Mouse (Mus musculus) layer of hippocampus, adult 8-10 months (tissue): ENCODE results near the gene Vmn1r172. TPM values are rescaled to one million over a fixed set of nuclear protein-coding genes. Genes with fewer than 3 reads are reported as not detected.
"Not testable (repeated sequence)": the region's sequence is repeated elsewhere in the genome, so short reads cannot be mapped to it uniquely, and the experiment has no call there.

ENCODE experiments used
- DNase-seq, 2 experiments: peaks; one replicate each; pipeline ENCODE4 v3.0.0; 2022; ENCODE audit warnings: low spot score in 2 of 2
- total RNA-seq, 4 experiments: library from RNA; stranded (reverse); gene quantifications; 2 replicates each; pipeline ENCODE4 v1.2.4; 2022

Gene Vmn1r172
- not detected for total RNA-seq

DNA sequence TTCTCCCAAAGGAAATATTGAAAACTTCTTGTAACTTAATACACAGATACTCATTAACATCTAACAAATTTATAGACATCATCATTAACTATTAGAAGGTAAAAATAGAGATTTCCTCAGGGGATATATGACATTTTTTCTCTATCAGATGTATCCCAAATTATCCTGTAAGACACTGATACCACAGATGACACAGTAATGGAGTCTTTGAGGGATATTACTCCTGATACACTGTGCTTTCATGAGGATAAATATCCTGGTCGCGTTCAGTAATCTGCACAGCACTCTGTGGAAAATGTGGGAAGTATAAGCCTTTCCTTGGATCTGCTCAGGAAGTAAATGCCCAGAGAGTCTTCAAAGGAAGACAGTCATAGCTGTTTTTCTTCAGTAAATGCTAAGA is at the start of gene Vmn1r172:
Gene Vmn1r172 (plus strand): TSS at position 301 of the 400 bp plus-strand sequence.
- no peak for DNase-seq

DNA sequence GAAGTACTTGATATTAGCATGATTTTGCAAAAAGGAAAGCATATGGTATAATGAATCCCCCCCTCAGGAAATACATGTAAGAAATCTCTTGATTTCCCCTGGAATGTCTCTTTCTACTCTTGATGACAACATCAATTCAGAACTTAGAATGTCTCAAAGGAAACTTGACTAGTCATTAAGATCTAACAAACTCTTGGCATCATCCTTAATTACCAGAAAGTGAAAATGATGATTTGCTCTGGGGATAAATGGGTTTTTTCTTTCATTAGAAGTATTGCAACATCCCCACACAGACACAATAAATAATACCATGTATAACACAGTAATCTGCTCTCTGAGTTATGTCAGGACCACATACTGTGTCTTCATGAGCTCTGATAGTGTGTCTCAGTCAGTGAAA is 27.7 kb upstream of the Vmn1r172 start, which contains the start of gene Vmn1r171:
Gene Vmn1r171 (plus strand): TSS at position 301 of the 400 bp plus-strand sequence.
- no peak for DNase-seq

DNA sequence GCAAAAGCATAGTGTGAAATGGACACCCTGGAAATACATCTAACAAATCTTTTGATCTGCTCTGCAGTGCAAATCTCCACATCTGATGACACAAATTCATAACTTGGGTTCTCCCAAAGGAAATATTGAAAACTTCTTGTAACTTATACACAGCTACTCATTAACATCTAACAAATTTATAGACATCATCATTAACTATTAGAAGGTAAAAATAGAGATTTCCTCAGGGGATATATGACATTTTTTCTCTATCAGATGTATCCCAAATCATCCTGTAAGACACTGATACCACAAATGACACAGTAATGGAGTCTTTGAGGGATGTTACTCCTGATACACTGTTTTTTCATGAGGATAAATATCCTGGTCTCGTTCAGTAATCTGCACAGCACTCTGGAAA is 42.3 kb downstream of the Vmn1r172 start, which contains the start of gene Vmn1r173:
Gene Vmn1r173 (plus strand): TSS at position 301 of the 400 bp plus-strand sequence.
- DNase-seq, result not testable (repeated sequence)

Other genes with a start within 250 kb of the Vmn1r172 start
- gene Vmn1r167, start 151.1 kb upstream of the Vmn1r172 start, total RNA-seq, result not detected
- not detected for gene Vmn1r168, start 118.6 kb upstream of the Vmn1r172 start, total RNA-seq
- gene Vmn1r169, start 82.8 kb upstream of the Vmn1r172 start, total RNA-seq, result not detected
- not detected for gene Vmn1r170, start 52.1 kb upstream of the Vmn1r172 start, total RNA-seq
- not detected for gene Vmn1r171, start 27.6 kb upstream of the Vmn1r172 start, total RNA-seq
- not detected for gene Vmn1r173, start 42.4 kb downstream of the Vmn1r172 start, total RNA-seq
- not detected for gene Vmn1r174, start 94.0 kb downstream of the Vmn1r172 start, total RNA-seq
- gene Vmn1r175, start 152.3 kb downstream of the Vmn1r172 start, total RNA-seq, result not detected
- not detected for gene Vmn1r176, start 179.1 kb downstream of the Vmn1r172 start, total RNA-seq
- gene Vmn1r177, start 208.1 kb downstream of the Vmn1r172 start, total RNA-seq, result not detected
- not detected for gene Vmn1r178, start 233.7 kb downstream of the Vmn1r172 start, total RNA-seq